Mouse (Mus musculus): Measurements from ENCODE around the gene Cpeb3. TPM values are rescaled to one million over a fixed set of nuclear protein-coding genes. Genes with fewer than 3 reads are reported as not detected.

Cpeb3 gene
- 1 to 10 TPM; 1.2 to 1.5 TPM for total RNA-seq (2023)

DNA sequence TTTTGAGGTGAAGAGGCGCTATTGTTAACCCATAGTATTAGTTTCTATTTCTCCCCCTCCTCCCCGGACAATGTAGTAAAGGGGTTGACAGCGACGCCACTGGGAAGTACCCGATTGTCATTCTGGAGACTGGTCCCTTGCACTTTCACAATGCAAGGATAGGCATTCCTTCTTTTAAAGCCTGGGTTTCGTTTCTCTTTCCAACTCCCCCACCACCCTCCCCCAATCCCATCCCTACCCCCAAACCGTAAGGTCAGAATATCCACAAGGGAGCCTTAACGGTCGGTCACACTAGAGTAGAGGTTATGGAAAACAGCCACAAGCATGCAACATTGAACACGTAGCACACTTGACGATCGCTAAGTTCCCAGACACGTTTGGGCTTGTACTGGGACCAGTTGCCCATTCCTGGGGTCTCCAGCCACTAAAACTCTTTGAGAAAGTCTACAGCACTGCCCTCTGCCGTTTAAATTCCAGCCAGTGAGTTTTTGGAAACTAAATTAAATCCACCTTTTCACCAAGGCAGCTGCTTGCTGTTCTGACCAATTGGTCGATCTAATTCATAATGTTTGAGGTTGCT lies at the start of gene Cpeb3:
Gene Cpeb3, minus strand, starts transcription at position 426 of the 580 bp plus-strand sequence.

DNA sequence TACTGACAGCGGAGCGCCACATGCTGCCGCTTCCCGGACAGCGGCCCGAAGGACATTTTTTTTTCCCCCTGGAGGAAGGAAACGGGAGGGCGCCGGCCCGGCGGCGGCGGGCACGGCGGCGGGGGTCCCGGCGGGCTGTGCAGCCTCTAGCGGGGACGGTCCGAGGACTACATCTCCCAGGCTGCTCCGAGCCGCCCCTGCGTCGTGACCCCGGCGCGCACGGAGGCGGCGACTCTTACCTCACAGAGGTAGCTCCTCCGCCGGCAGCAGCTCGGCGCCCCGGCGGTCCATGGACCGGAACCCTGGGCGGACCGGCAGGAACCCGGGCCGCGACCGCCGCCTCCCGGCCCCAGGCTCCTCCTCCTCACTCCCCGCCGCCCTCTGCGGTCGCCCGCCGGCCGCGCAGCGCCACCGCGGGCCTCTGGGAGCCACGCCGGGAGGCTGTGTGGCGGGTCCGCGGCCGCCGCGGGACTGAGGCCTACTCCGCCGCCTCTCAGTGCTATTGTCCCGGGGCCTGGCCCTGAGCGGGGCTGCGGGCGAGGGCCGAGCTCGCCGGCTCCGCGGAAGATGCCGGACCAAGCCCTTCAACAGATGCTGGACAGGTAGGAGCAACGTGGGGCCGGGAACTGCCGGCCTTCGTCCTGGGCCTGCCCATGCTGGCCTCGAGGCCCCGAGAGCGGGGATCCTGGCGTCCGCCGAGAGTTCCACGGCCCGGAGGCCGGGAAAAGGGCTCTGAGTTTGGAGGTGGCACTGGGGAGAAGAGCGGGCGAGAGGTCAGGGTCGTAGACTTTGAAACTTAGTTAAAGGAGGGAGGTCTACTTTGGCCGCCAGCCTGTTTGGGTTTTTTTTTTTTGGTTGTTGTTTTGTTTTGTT lies 862 bp downstream of the Cpeb3 start, which contains the start of gene March5:
Gene March5, plus strand, starts transcription at position 241 of the 873 bp plus-strand sequence.

Other genes starting within 250 kb of the Cpeb3 start
- gene March5, start 1.1 kb downstream of the Cpeb3 start, total RNA-seq (2023) = 10 to 100 TPM; 59.0 to 62.8 TPM
- 10 to 100 TPM; 43.1 to 43.3 TPM for gene Ide, start 129.3 kb upstream of the Cpeb3 start, total RNA-seq (2023)
- gene Kif11, start 167.8 kb upstream of the Cpeb3 start, total RNA-seq (2023) = 1 to 10 TPM; 2.2 to 6.8 TPM
- gene Hhex, start 226.2 kb upstream of the Cpeb3 start, total RNA-seq (2023) = 1 to 10 TPM; 1.0 to 2.7 TPM